Comparison of ENCODE assay signal across 8 mouse cellular contexts in genomic region chr5:106457986-106458476, GRCm38 (mm10). TPM values are rescaled to one million over a fixed set of nuclear protein-coding genes. Genes with fewer than 3 reads are reported as not detected.
DNase-seq lines count a peak whose midpoint lies in the region; ATAC-seq and TF ChIP-seq lines count a peak whose summit lies in the region.

Gene Barhl2, minus strand, starts transcription at chr5:106458166.

- peak within 1 kb of the TSS; percentile 95 for H3K4me2 ChIP-seq in heart, embryonic 15.5 days
- peak within 1 kb of the TSS; percentile 62 for H3K4me2 ChIP-seq in liver, embryonic 15.5 days

- peak within 1 kb of the TSS; percentile 17; the same call in 1 of the 2 replicates for H3K9ac ChIP-seq in heart, embryonic 15.5 days
- no peak within 1 kb of the TSS for H3K9ac ChIP-seq in liver, embryonic 15.5 days

- peak within 1 kb of the TSS; percentile 77 for H3K4me3 ChIP-seq in E14TG2a.4 (replicated peaks; ENCODE audit: low read length)
- peak within 1 kb of the TSS; percentile 56 for H3K4me3 ChIP-seq in heart, embryonic 15.5 days
- peak within 1 kb of the TSS; percentile 42 for H3K4me3 ChIP-seq in liver, embryonic 15.5 days (replicated peaks)

- H3K27me3 ChIP-seq in E14TG2a.4 (ENCODE audit: insufficient read depth, low read length): peaks cover 95% of the 10 kb centered on the region
- peaks cover 97% of the 10 kb centered on the region for H3K27me3 ChIP-seq in heart, embryonic 15.5 days
- H3K27me3 ChIP-seq in liver, embryonic 15.5 days: peaks cover 98% of the 10 kb centered on the region

- no peaks in the 10 kb centered on the region for H3K36me3 ChIP-seq in E14TG2a.4 (ENCODE audit: insufficient read depth, low read length)
- no peaks in the 10 kb centered on the region for H3K36me3 ChIP-seq in heart, embryonic 15.5 days
- H3K36me3 ChIP-seq in liver, embryonic 15.5 days (replicated peaks): no peaks in the 10 kb centered on the region

- no peak within 1 kb of the TSS for H3K27ac ChIP-seq in heart, embryonic 15.5 days
- no peak within 1 kb of the TSS for H3K27ac ChIP-seq in liver, embryonic 15.5 days (replicated peaks)

- peak; percentile 17 for DNase-seq in adrenal gland, postnatal 10 days
- no peak for DNase-seq in adrenal gland, adult (ENCODE audit: inconsistent age in 2 of 2, low spot score in 1 of 2)
- DNase-seq in gastrocnemius, postnatal 10 days: no peak
- no peak for DNase-seq in urinary bladder, postnatal 10 days (ENCODE audit: low spot score)
- DNase-seq in cerebellum, postnatal 10 days: no peak

- WGBS in heart, embryonic 15.5 days: under 1% methylated on average over 52 of the region's 57 CpGs
- WGBS in liver, embryonic 15.5 days (ENCODE audit: insufficient replicate concordance): under 1% methylated on average over 54 of the region's 57 CpGs

- no peaks in the 10 kb centered on the region for H3K9me3 ChIP-seq in E14TG2a.4 (ENCODE audit: low read length)
- H3K9me3 ChIP-seq in heart, embryonic 15.5 days (replicated peaks): no peaks in the 10 kb centered on the region
- no peaks in the 10 kb centered on the region for H3K9me3 ChIP-seq in liver, embryonic 15.5 days (replicated peaks)

- ATAC-seq in heart, embryonic 15.5 days (replicated peaks; ENCODE audit: insufficient number of reproducible peaks, insufficient read depth, low FRiP score, low read depth): no peak; the same call in 1 of the 2 replicates
- ATAC-seq in liver, embryonic 15.5 days (ENCODE audit: insufficient read depth): no peak

- TF ChIP-seq CTCF in E14TG2a.4 (conservative IDR thresholded peaks at IDR 0.05; ENCODE audit: low read length): no peak

- H3K4me1 ChIP-seq in E14TG2a.4 (replicated peaks; ENCODE audit: low read depth, low read length): peaks cover 51% of the 10 kb centered on the region
- H3K4me1 ChIP-seq in heart, embryonic 15.5 days (replicated peaks): peaks cover 37% of the 10 kb centered on the region
- peaks cover 3% of the 10 kb centered on the region; the same call in 1 of the 2 replicates for H3K4me1 ChIP-seq in liver, embryonic 15.5 days (replicated peaks)

RNA-seq across cellular contexts. Expression of gene Barhl2, which starts in this region (rescaled TPM):
- not detected for total RNA-seq in adrenal gland, postnatal 10 days (2021)
- not detected in 2 replicates for polyA plus RNA-seq in heart, embryonic 15.5 days (2015; fragmentation: Nextera tagmentation; extraction: Ambion mirVana)
- polyA plus RNA-seq in liver, embryonic 15.5 days (2015; fragmentation: Nextera tagmentation; extraction: Ambion mirVana): not detected in 2 replicates
- not detected for total RNA-seq in gastrocnemius, postnatal 10 days (2021)

Comparison
In these comparisons a context has a peak if more than half of its experiments do, and no peak if none do; other contexts are left out.
1. Peak in DNase-seq in adrenal gland, postnatal 10 days; RNA of the gene not detected or under 1 TPM.